Mouse (Mus musculus) lung, adult 2 months (tissue): Measurements from ENCODE around the gene Ccl2.

ENCODE experiments used
- CTCF ChIP-seq: fragments of 200-500 bp; IDR thresholded peaks from 2 replicates; pipeline ENCODE4 v1.5.1; 2011; ENCODE audit warnings: mild to moderate bottlenecking, low read length, control low read depth; ENCODE audit not compliant: insufficient read depth
- POLR2A ChIP-seq: fragments of 200-500 bp; IDR thresholded peaks from 2 replicates; pipeline ENCODE4 v1.6.1; 2011; ENCODE audit warnings: low read depth, mild to moderate bottlenecking, control low read depth, low read length, borderline replicate concordance; ENCODE audit errors: extremely low read depth

- TF ChIP-seq POLR2A = no peak
- TF ChIP-seq CTCF = peak; percentile 99
Observed at GRCm38 (mm10) chr11:81996172-81996841, 39.1 kb upstream of the Ccl2 start.
